8 mouse cellular contexts compared by ENCODE assay signal in the genomic region with DNA sequence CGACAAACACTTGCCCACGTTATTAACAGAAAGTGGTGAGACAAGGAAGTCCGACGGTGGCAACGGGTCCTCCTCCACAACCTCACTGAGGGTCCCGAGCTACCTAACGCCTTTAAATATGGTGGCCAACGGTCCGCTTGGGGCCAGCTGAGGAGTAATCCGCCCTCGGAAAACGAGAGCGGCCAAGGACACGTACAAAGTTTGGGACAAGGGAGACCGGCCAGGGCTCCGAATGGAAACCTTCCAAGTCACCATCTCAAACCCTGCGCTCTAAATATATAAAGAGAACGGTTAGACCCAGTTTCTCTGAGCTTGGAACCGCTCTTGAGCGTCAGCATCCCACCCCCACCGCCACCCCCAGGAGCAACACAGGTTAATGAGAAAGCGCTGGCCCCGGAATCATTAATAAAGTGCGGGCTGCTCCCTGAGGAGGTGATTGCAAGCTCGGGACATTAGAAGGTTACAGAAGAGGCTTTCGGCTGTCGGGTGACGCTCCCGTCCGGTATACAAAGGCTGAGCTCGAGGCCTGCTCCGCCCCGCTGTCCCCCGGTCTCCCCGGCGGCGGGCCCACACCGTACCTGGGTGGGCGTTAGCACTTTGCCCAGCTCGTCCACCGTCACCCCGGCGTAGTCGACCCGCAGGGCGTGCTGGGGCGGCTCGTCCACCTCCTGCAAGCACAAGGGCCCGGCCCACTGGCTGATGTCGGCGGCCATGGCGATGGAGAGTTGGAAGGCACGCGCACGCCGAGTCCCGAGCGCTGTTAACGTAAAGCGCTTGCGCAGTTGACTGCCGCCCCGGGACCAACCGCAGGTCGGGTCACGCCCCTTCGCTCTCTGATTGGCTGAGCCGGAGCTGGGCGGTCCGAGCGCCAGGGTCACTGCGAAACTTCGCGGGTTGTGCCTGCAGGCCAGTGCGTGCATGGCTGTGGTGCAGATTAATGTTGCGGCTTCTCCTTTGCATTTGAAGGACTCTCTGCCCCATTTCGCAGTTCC. TPM values are rescaled to one million over a fixed set of nuclear protein-coding genes. Genes with fewer than 3 reads are reported as not detected.
DNase-seq lines count a peak whose midpoint lies in the region; ATAC-seq and TF ChIP-seq lines count a peak whose summit lies in the region.

A gene (minus strand): TSS at position 795 of the 992 bp plus-strand sequence.

- under 1% methylated on average over 67 of the region's 77 CpGs for WGBS in hindbrain, postnatal 0 days

- peak; percentile 88 for DNase-seq in WW6 (ENCODE audit: low read depth, low spot score)
- DNase-seq in cerebellum, postnatal 4 days (ENCODE audit: low spot score in 2 of 2), result peak; percentile 86 to 95
- DNase-seq in gastrocnemius, adult 2 months, result peak; percentile 99
- peak; percentile 97 for DNase-seq in hindbrain, postnatal 0 days (ENCODE audit: low spot score)
- DNase-seq in left cerebral cortex, adult 2 months (ENCODE audit: extremely low spot score in 1 of 2, low spot score in 2 of 2), result peak; percentile 93 to 94
- DNase-seq in right cerebral cortex, adult 2 months (ENCODE audit: low spot score in 2 of 2), result peak; percentile 94 to 95
- DNase-seq in urinary bladder, postnatal 14 days (ENCODE audit: low spot score), result peak; percentile 98

- H3K36me3 ChIP-seq in hindbrain, postnatal 0 days (ENCODE audit: insufficient read depth, low read length), result peaks cover 6% of the 10 kb centered on the region; the same call in 1 of the 2 replicates

- peak within 1 kb of the TSS; percentile 88 for H3K27ac ChIP-seq in gastrocnemius, adult 2 months
- H3K27ac ChIP-seq in hindbrain, postnatal 0 days, result peak within 1 kb of the TSS; percentile 68
- H3K27ac ChIP-seq in left cerebral cortex, adult 2 months, result peak within 1 kb of the TSS; percentile 61

- H3K27me3 ChIP-seq in hindbrain, postnatal 0 days (ENCODE audit: insufficient read depth, low read length), result no peaks in the 10 kb centered on the region

- TF ChIP-seq CTCF in gastrocnemius, adult 2 months (IDR thresholded peaks at IDR 0.05), result peak; percentile 19; the same call in 1 of the 2 replicates
- TF ChIP-seq CTCF in hindbrain, postnatal 0 days (IDR thresholded peaks at IDR 0.05; ENCODE audit: low read depth), result no peak
- peak; percentile 21; the same call in 1 of the 2 replicates for TF ChIP-seq CTCF in left cerebral cortex, adult 2 months (IDR thresholded peaks at IDR 0.05)

- H3K4me3 ChIP-seq in gastrocnemius, adult 2 months, result peak within 1 kb of the TSS; percentile 90
- H3K4me3 ChIP-seq in hindbrain, postnatal 0 days (ENCODE audit: low read length), result peak within 1 kb of the TSS; percentile 79
- peak within 1 kb of the TSS; percentile 78 for H3K4me3 ChIP-seq in left cerebral cortex, adult 2 months

- ATAC-seq in hindbrain, postnatal 0 days, result peak; percentile 97
- peak; percentile 99 for ATAC-seq in megakaryocyte, adult 5-6 weeks (ENCODE audit: poor library complexity, severe bottlenecking)

- H3K9ac ChIP-seq in hindbrain, postnatal 0 days (replicated peaks; ENCODE audit: low read length), result peak within 1 kb of the TSS; percentile 72

- peak within 1 kb of the TSS; percentile 68 for H3K4me2 ChIP-seq in hindbrain, postnatal 0 days (ENCODE audit: low read depth, low read length)

- 0 out of 2 replicates have a peak, but pooled peaks cover 12% of the 10 kb centered on the region for H3K4me1 ChIP-seq in hindbrain, postnatal 0 days (ENCODE audit: insufficient read depth, low read length)

- H3K9me3 ChIP-seq in hindbrain, postnatal 0 days (ENCODE audit: low read length), result no peaks in the 10 kb centered on the region

- intact Hi-C loops in gastrocnemius, adult 2 months (cut with DNase I), result loop anchor here (5.0 kb wide), 1 partner anchor 170 kb away; a partner anchor contains a TSS
- intact Hi-C loops in left cerebral cortex, adult 2 months (cut with DNase I), result loop anchor here (5.0 kb wide), 2 partner anchors 45 to 170 kb away; a partner anchor contains a TSS

RNA-seq across cellular contexts. Expression of the gene that starts here (rescaled TPM):
- 100 to 1,000 TPM; 333 to 344 TPM for total RNA-seq in gastrocnemius, adult 2 months (2021)
- 1,096 and 1,413 TPM in 2 replicates for total RNA-seq in hindbrain, postnatal 0 days (2014; rRNA removed)
- 1,008 and 1,032 TPM in 2 replicates for polyA plus RNA-seq in hindbrain, postnatal 0 days (2015; fragmentation: Nextera tagmentation; extraction: Ambion mirVana)
- total RNA-seq in left cerebral cortex, adult 2 months (2021), result 100 to 1,000 TPM; 647 to 672 TPM
- 63.2 and 65.1 TPM in 2 replicates for total RNA-seq in megakaryocyte, adult 5-6 weeks (2015)
- total RNA-seq in megakaryocyte, adult 5-6 weeks (2017), result 29.2 and 32.2 TPM in 2 replicates

Comparison
In these comparisons a context has a peak if more than half of its experiments do, and no peak if none do; other contexts are left out.
1. Peak in every context shown above with its lines: DNase-seq, ATAC-seq, H3K4me3 ChIP-seq and H3K27ac ChIP-seq.
2. RNA of the gene that starts here (total RNA-seq): 1,096 to 1,413 TPM in hindbrain, postnatal 0 days, 647 to 672 TPM in left cerebral cortex, adult 2 months and 333 to 344 TPM in gastrocnemius, adult 2 months; 29.2 to 65.1 TPM in megakaryocyte, adult 5-6 weeks; every median in the first group is over 4 times any median in the second.